Mouse (Mus musculus) cortical plate, adult 2 months (tissue): ENCODE measurements around the gene Ttc3. TPM values are rescaled to one million over a fixed set of nuclear protein-coding genes. Genes with fewer than 3 reads are reported as not detected.

Experiments used
- H3K27ac ChIP-seq: fragments of 200-500 bp; 2 replicates; pipeline ENCODE4 v1.5.1; 2012; ENCODE audit warnings: low read length, control low read depth, inconsistent platforms; ENCODE audit not compliant: insufficient read depth
- H3K4me1 ChIP-seq: fragments of 200-500 bp; 2 replicates; pipeline ENCODE4 v1.6.1; 2011; ENCODE audit warnings: low read length; ENCODE audit not compliant: control insufficient read depth, insufficient read depth
- H3K4me3 ChIP-seq: fragments of 200-500 bp; 2 replicates; pipeline ENCODE4 v1.5.1; 2011; ENCODE audit warnings: mild to moderate bottlenecking, low read length, control low read depth; ENCODE audit not compliant: insufficient read depth
- CTCF ChIP-seq: fragments of 200-500 bp; IDR thresholded peaks from 2 replicates; pipeline ENCODE4 v1.5.1; 2011; ENCODE audit warnings: mild to moderate bottlenecking, control low read depth, low read length; ENCODE audit not compliant: insufficient read depth; ENCODE audit errors: extremely low read depth
- POLR2A ChIP-seq: fragments of 200-500 bp; IDR thresholded peaks from 2 replicates; pipeline ENCODE4 v1.6.1; 2011; ENCODE audit warnings: mild to moderate bottlenecking, low read length, control low read depth; ENCODE audit not compliant: insufficient read depth; ENCODE audit errors: extremely low read depth
- polyA plus RNA-seq: library from polyadenylated mRNA; depleted of rRNA; stranded (reverse); fragments of >200 nt; gene quantifications from 2 replicates; pipeline ENCODE4 v1.2.3, GENCODE M21; 2012; rRNA removed

Gene Ttc3
- polyA plus RNA-seq, 1 experiment = 328 TPM

GRCm38 (mm10) chr16:94497911-94498310 lies 127.5 kb downstream of the Ttc3 start:
- TF ChIP-seq POLR2A (no peak), CTCF (no peak)
- no peak overlapping the region for H3K4me3 ChIP-seq
- H3K27ac ChIP-seq = 0 out of 2 replicates have a peak overlapping the region, but pooled peaks have one; percentile 0
- H3K4me1 ChIP-seq = no peaks in the 10 kb centered on the region

DNA sequence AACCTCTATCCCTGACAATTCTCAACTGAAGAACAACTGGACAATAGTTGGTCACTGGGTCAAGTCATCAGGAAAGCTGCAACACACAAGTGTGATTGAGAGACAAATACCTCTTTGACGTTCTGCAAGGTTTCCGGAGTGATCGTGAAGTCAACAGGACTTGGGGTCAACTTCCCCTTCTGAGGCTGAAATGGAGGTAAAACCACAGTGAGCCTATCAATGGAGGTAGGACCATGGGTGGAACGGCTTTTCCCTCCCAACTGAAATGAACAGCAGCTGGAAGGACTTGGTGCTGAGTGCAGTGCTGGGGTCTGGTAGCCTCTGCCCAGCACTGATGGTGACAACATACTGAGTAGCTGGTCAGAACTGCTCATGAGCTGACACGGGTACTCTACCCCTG lies 133.8 kb downstream of the Ttc3 start:
- TF ChIP-seq POLR2A (no peak), CTCF (no peak)
- H3K27ac ChIP-seq = no peak overlapping the region
- no peak overlapping the region for H3K4me3 ChIP-seq
- H3K4me1 ChIP-seq = no peaks in the 10 kb centered on the region

DNA sequence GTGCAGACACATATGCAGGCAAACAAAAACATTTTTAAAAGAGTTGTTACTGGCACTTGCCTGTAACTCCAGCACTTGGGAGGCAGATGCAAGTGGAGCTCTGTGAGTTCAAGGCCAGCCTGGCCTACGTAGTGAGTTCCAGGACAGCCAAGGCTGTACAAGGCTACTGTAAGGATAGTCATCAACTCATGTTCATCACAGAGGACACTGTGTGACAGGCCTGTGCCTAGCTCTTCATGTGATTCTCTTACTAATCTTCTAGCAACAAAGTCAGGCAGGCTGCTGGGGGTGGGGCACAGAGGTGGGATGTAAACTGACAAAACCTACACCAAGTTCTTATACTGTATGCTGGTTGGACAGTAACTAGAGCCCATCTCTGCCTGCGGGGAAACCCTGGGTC lies 136.7 kb downstream of the Ttc3 start:
- Histone ChIP-seq H3K4me1 (no peaks in the 10 kb centered on the region), H3K27ac (no peak overlapping the region), H3K4me3 (no peak overlapping the region)
- no peak for TF ChIP-seq POLR2A

DNA sequence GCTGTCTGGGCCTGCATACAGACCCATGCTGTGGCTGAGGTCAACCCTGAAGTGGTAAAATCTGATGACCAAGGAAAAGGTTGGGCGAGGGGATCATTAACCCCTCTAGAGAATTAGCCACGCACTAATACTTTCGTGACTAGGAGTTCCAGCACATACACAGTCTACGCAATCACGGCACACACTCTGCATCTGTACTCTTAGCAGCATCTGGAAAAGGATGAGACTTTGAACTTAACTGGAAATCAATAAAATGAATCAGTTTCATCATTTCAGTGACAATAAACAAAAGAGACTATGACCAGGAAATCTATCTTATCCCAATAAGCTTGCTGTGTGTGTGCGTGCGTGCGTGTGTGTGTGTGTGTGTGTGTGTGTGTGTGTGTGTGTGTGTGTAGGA lies 138.4 kb downstream of the Ttc3 start:
- Histone ChIP-seq H3K27ac (no peak overlapping the region), H3K4me1 (no peaks in the 10 kb centered on the region), H3K4me3 (no peak overlapping the region)
- no peak for TF ChIP-seq POLR2A
- no peak for TF ChIP-seq CTCF

DNA sequence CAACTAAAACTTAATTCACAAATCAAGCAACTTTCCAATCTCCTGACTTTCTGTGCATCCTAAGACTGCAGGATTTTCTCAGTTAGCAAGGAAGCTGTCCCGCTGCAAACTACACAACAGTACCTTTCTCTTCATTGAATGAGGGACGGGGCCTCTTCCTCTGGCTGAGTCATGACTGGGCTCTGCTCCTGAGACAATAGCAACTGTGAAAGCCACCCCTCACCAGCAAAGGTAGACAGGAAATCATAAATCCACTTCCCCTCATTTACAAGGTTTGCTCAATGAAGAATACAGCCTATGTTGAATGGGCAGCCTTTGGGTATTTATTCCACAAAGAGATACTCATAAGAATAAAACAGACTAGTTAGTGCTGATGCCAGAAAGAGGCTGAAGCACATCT lies 139.6 kb downstream of the Ttc3 start:
- Histone ChIP-seq H3K4me1 (no peaks in the 10 kb centered on the region), H3K4me3 (no peak overlapping the region), H3K27ac (no peak overlapping the region)
- TF ChIP-seq POLR2A = no peak
- TF ChIP-seq CTCF = no peak

- H3K27ac ChIP-seq = no peak overlapping the region
- H3K4me1 ChIP-seq = peaks cover 6% of the 10 kb centered on the region
- no peak overlapping the region for H3K4me3 ChIP-seq
- TF ChIP-seq POLR2A (no peak), CTCF (no peak)
Measured at GRCm38 (mm10) chr16:94517606-94518005, 147.2 kb downstream of the Ttc3 start.

Other genes with a start within 250 kb of the Ttc3 start
- 10.2 and 10.7 TPM in 2 replicates for gene Hlcs, start 57.0 kb upstream of the Ttc3 start, polyA plus RNA-seq
- gene Ripply3, start 42.2 kb upstream of the Ttc3 start, polyA plus RNA-seq = 0.21 and 0.38 TPM in 2 replicates
- 62.0 and 62.1 TPM in 2 replicates for gene Pigp, start 1.2 kb downstream of the Ttc3 start, polyA plus RNA-seq
- gene Vps26c, start 156.2 kb downstream of the Ttc3 start, polyA plus RNA-seq = 44.0 and 46.5 TPM in 2 replicates
- gene Dyrk1a, start 199.4 kb downstream of the Ttc3 start, polyA plus RNA-seq = 41.2 and 41.3 TPM in 2 replicates